Mouse (Mus musculus) C2C12 (cell line): Measurements from ENCODE around the gene Ccr9.

Experiments
- CTCF ChIP-seq: IDR thresholded peaks from one replicate; pipeline ENCODE4 v1.5.1; 2011; ENCODE audit not compliant: control insufficient read depth, insufficient read depth, insufficient read length
- MAX ChIP-seq: IDR thresholded peaks from one replicate; pipeline ENCODE4 v1.6.1; 2011; ENCODE audit warnings: mild to moderate bottlenecking, control low read depth
- MYOG ChIP-seq: IDR thresholded peaks from one replicate; pipeline ENCODE4 v1.6.1; 2011; ENCODE audit not compliant: control insufficient read depth, insufficient read length; ENCODE audit errors: extremely low read depth

DNA sequence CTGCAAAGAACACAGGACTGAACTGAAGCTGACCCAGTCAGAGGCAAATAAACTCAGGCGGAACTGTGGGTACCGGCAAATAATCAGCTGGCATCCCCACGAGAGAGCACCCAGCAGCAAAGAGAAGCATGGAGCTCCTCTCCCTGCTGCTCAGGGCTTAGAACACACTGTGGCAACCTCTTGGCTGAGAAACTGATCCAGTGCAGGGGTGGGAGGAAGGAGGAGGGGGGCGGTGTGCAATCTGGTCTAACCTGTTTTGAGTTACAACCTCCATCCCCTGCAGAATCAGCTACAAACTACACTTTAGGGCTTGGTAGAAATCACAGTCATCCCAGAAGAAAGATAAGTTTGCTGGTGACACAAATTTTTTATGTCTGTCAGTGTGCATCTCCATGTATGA lies 26.9 kb upstream of the Ccr9 start:
- TF ChIP-seq CTCF (no peak), MAX (no peak), MYOG (no peak)
